Mouse (Mus musculus): ENCODE data around the gene Mrnip. TPM values are rescaled to one million over a fixed set of nuclear protein-coding genes. Genes with fewer than 3 reads are reported as not detected.

Gene Mrnip
- total RNA-seq, 2 experiments from 2014 or later, result 18.5 to 20.6 TPM

DNA sequence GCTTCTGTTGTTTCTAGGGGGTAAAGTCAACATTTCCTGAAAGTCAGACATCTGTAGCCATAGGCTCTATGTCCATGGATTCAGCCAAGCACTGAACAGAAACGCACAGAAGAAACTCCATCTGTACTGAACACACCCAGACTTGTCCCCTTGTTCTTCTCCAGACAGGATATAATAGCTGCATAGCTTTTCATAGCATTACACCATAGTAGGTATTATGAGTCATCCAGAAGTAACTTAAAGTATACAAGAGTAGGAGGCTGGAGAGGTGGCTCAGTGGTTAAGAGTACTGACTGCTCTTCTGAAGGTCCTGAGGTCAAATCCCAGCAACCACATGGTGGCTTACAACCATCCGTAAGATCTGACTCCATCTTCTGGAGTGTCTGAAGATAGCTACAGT, 18.5 kb upstream of the Mrnip start:
- intact Hi-C loops (cut with DNase I), result no loop called here
- DNase-seq (ENCODE audit: extremely low spot score in 1 of 2, low spot score in 2 of 2), result no peak

DNA sequence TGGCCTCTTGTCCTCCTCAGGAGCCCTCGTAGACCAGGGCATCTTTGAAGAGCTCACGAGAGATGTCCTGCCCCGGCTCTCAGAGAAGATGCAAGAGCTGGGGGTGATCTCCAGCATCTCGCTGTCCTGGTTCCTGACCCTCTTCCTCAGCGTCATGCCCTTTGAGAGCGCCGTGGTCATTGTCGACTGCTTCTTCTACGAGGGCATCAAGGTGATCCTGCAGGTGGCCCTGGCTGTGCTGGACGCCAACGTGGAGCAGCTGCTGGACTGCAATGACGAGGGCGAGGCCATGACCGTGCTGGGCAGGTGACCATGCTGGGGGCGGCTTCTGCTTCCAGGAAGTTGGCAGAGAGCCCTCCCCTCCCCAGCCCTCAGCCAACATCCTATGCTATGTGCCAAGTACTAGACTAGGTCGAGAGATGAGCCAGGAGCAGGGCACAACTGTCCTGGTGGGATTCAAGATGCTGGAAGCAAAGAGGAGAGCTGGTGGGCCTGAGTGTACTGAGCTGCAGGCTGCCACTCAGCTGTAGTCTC, 17.5 kb upstream of the Mrnip start:
- DNase-seq (ENCODE audit: extremely low spot score in 1 of 2, low spot score in 2 of 2), result peak in 1 of 2 experiments; percentile 36
- intact Hi-C loops (cut with DNase I), result no loop called here

DNA sequence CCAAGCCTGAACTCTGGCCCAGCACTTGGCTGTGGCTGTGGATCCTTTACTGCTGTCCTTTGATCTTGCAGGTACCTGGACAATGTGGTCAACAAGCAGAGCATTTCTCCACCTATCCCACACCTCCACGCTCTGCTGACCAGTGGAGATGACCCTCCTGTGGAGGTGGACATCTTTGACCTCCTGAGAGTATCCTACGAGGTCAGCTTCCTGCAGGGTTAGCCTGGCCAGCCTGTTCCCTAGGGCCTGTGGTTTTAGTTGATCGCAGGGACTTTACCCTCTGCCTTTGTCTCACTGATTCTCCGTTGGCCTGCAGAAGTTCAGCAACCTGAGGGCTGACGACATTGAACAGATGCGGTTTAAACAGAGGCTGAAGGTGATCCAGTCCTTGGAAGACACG, 15.9 kb upstream of the Mrnip start:
- intact Hi-C loops (cut with DNase I), result no loop called here
- DNase-seq (ENCODE audit: extremely low spot score in 1 of 2, low spot score in 2 of 2), result no peak

DNA sequence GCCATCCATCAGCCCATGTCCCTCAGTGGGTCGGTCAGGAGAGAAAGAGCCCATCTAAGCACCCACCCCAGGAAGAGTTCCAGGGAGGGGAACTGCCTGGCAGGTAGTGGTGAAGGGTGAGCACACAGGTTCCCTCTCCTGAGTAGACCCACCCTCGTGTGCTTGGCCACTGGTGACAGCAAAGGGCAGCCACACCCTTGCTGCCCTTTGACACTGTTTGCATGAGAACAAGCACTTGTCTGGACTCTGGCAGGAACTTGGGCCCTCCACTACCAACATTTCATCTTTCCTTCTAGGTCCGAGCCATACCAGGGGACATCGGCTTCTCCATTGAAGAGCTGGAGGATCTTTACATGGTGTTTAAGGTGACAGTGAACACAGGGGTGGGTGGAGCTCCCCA, 14.9 kb upstream of the Mrnip start:
- intact Hi-C loops (cut with DNase I), result no loop called here
- no peak for DNase-seq (ENCODE audit: extremely low spot score in 1 of 2, low spot score in 2 of 2)

DNA sequence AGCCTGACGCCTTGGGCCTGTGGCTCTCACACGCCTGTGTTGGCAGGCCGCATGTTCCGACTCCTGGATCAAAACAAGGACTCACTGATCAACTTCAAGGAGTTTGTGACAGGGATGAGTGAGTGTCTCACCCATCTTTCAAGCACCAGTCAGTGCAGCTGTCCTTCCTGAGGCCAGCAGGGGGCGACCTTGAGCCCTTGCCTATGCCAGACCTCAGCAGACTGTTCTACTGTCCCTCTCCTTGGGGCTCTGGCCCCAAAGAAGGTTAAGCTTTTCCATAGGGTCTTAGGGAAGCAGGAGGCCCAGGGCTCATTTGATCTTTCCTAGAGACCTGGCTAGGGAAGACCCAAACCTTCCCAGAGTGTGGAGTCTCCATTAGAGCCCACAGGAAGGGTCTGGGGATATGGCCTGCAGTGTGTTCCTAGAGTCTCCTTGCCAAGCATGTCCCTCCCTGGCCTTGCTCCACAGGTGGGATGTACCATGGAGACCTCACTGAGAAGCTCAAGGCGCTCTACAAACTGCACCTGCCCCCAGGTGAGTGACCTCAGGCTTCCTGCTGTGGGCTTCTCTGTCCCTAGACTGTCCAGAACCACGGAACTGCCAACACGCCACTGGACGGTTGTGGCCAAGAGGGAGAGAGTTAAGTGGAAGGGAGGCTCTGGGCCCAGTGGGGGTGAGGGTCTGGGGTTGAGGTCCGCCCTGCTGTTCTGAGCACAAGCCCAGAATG, 12.5 kb upstream of the Mrnip start:
- DNase-seq (ENCODE audit: extremely low spot score in 1 of 2, low spot score in 2 of 2), result peak in 1 of 2 experiments; percentile 70
- intact Hi-C loops (cut with DNase I), result no loop called here

DNA sequence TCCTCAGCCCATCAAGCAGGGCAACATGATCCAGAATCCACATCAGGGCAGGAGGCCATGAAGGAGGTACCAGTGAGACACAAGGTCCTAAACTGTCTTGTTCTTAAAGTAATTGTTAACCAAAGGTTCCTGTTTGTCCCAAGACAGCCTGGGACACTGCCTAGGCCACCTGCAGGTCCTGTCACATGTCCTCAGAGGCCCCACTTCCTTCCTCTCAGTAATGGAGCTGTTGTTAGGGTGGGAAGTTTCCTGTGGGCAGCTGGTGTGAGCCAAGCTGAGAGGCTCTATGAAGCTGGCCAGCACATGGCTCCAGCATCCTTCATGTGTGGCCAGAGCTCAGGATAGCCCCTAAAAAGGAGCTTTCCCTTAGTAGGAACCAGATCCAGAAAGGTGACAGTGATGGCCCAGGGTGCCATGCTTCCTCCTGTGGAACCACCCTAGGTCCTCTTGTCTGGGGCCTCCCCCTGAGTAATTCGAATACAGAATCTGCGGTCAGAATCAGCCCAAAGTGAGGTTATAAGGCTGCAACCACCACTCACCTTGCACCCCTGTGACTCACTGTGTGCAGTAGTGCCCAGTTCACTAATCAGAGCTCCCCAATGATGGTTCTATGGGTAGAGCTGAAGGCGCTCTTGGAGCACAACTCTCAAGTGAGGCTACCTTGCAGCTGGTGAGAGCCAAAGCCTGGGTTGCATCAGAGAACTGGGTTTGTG, 11.8 kb upstream of the Mrnip start:
- intact Hi-C loops (cut with DNase I), result no loop called here
- peak in 1 of 2 experiments; percentile 49 for DNase-seq (ENCODE audit: extremely low spot score in 1 of 2, low spot score in 2 of 2)

DNA sequence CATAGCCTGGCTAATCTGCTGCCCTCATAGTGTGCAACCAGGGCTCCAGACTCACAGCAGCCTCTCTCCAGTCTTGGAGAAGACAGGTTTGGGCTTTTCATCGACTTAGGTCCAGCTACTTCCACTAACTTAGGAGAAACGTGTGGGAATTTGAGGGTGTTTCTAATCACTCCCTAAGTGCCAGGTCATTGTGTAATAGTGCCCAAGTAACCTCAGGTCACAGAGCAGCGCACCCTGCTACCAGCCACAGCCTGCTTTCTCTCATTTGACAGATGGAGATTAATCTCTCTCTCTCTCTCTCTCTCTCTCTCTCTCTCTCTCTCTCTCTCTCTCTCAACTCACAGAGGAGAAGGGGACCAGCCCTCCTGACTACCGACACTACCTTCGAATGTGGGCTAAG, 5.9 kb upstream of the Mrnip start:
- no peak for DNase-seq (ENCODE audit: extremely low spot score in 1 of 2, low spot score in 2 of 2)
- intact Hi-C loops (cut with DNase I), result no loop called here

DNA sequence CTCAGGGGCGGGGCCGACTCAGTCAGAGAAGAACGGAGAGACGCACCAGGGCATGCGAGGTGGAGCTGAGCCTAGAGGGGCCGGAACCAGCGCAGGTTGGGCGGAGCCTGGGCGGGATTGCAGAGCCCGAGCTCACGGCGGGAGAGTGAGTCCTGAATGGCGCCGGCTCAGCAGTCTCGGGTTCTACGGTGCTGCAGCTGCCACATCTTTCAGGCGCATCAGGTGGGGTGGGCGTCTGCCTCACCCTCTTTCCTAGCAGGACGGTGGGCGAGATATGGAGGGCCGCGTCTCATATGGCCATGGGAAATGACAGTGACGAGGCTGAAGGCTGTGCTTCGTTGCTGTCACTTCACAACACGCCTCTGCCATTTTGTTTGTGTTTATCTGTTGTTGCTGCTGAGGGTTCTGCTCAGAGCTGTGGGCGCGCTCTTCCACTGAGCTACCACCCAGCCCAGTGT, 515 bp downstream of the Mrnip start:
- DNase-seq (ENCODE audit: extremely low spot score in 1 of 2, low spot score in 2 of 2), result peak; percentile 94 to 99
- intact Hi-C loops (cut with DNase I), result no loop called here

DNA sequence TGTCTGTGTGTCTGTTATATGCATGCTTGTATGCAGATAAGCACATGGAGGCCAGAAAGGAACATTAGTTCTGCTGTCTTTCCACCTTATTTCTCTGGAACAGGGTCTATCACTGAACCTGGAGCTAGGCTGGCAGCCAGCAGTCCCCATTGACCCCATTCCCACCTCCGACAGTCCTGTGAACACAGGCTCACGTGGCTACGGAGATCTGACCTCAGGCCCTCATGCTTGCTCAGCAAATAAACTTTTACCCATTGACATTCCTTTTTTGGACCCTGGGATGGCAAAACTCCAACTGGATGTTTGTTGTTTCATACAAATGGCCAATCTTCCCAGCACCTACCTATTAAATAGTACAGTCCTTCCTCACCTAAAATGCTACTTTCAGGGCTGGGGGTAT, 2.1 kb downstream of the Mrnip start:
- intact Hi-C loops (cut with DNase I), result no loop called here

DNA sequence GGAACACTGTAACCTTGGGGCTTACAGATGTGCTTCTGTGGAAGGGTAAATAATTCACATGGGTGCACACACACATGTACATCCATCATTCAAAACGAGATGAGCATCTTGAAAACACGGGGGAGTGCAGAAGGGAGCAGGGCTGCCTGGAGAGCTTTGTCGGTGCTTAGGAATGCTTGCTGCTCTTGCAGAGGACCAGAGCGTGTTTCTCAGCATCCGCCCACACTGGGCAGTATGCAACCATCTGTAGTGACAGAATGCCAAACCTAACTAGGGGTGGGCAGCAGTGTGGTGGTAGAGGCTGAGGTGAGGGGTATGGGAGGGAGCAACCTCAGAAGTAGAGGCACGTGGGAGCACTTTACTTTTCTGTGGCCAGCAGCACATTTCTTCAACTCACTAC, 2.9 kb downstream of the Mrnip start:
- intact Hi-C loops (cut with DNase I), result no loop called here
- peak in 1 of 2 experiments; percentile 22 for DNase-seq (ENCODE audit: extremely low spot score in 1 of 2, low spot score in 2 of 2)

More for the DNA sequence above, 2.1 kb downstream of the Mrnip start:
- no peak for DNase-seq (ENCODE audit: extremely low spot score in 1 of 2, low spot score in 2 of 2)

DNA sequence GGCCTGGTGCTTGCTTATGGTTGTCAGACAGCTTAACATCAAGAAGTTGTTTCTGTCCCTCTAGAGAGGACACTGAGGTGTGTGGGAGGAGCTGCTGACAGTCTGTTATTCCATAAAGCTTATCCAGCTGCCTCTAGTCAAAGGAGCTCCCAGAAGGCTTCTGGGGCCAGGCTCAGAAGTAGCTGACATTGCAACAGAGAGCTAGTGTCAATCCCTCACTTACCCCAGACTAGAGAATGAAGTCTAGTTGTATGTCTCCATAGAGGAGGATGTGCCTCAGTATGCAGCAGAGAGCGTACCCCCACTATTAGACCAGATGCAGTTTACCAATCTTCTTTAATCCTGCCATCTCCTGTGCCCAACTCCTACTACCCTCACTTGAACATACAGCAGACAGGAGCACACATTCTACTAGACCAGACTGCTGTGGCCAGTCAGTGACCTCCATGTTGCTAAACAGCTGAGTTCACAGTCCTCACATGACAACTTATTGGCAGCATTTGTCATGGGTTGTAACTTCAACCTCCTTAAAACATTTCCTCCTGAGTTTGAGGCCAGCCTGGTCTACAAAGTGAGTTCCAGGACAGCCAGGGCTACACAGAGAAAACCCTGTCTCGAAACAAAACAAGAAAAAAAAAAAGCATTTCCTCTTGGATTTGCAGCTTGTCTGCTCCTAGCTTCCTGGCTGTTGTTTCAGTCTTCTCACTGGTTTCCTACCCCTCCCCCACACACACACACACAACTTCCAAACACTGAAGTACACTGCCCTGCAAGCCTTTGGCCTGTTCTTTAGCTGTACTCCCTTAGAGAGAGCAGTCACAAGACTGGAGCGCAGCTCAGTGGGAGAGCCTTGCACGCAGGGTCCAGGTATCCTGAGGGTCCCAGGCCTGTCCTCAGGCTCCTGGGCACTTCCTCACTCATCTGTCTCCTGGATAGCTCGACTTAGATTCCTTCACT, 4.6 kb downstream of the Mrnip start:
- no peak for DNase-seq (ENCODE audit: extremely low spot score in 1 of 2, low spot score in 2 of 2)
- intact Hi-C loops (cut with DNase I), result no loop called here

DNA sequence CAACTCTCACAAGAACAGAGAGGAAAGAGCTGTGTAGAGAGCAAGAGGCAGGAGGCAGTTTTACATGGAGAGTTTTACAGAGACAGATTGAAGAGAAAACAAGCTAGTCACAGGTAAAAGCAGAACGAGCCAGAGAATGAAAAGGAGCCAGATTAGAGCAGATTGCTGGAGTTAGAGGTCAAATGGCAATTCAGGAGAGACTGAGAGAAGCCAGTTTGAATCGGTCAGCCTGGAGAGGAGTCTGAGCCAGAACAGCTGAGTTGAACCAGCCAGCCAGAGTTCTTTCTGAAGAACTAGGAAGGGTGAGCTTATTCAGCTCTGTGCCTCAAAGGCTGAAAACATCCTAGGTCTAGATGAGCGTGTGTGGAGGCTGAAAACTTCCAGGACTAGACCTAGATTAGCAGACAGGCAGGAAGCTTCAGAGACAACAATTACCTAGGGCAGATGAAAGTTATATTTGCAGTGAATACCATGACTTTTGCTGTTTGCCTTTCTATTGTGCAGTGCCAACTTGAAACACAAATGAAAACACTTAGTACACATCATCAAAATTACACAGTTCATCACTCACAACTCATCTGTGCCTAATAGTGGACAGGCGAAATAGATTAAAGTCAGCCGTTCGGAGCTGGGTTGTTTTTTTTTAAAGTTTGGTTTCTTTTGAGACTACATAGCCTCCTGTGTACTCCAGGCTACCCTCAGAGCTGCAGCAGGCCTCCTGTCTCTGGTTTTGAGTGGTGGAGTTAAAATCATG, 6.4 kb downstream of the Mrnip start:
- intact Hi-C loops (cut with DNase I), result no loop called here

DNA sequence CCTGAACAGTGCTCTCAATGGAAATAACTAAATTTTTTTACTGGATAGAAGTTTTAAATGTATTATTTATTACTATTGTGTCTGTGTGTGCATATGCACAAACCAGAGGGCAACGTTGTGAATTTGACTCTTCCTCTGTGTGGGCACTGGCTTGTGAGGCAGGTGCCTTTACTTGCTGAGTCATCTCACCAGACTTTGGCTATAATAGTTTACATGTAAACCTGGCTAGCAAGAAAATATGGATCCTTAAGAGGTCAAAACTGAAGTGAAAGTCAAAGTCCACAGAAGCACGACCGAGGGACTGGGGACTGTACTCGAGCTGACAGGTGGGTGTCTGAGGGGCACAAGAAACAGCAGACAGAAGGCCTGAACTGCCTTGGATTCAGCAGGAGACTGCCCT, 8.5 kb downstream of the Mrnip start:
- intact Hi-C loops (cut with DNase I), result no loop called here
- no peak for DNase-seq (ENCODE audit: extremely low spot score in 1 of 2, low spot score in 2 of 2)

More for the DNA sequence above, 6.4 kb downstream of the Mrnip start:
- no peak for DNase-seq (ENCODE audit: extremely low spot score in 1 of 2, low spot score in 2 of 2)

DNA sequence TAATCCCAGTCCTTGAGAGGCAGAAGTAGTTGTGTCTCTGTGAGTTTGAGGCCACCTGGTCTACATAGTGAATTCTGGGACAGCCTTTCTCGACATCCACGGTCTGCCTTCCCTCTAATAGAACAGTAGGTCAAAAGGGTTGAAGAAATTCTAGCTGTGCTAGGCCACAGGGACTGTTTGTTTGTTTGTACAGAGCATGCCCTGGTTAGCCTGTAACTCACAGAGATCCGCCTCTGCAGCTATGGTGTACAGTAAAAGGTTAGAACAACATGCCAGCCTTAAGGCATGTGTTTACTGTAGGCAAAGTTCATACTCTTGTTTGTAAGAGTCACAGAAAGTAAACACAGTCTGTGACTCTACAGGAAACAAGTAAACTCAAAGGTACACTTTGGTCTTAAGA, 10.5 kb downstream of the Mrnip start:
- intact Hi-C loops (cut with DNase I), result no loop called here

DNA sequence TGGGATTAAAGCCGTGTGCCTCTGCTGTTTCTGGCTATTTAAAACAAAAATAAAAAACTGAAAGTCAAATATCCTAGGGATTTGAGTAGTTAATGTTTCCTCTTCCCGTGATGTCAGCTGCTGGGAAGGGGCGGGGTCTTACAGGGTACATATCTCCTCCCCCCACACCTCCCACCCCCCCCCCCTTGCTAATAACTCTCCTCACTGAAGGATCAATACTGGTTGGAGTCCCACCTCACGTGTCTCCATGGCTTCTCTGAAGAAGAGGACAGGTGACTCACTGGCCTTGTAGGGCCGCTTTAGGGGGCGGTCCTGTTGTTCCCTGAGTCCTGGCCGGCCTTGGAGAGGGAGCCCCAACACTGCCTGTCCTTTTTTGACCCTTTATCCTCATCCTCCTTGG, 14.4 kb downstream of the Mrnip start:
- no peak for DNase-seq (ENCODE audit: extremely low spot score in 1 of 2, low spot score in 2 of 2)
- intact Hi-C loops (cut with DNase I), result no loop called here

More for the DNA sequence above, 10.5 kb downstream of the Mrnip start:
- no peak for DNase-seq (ENCODE audit: extremely low spot score in 1 of 2, low spot score in 2 of 2)

DNA sequence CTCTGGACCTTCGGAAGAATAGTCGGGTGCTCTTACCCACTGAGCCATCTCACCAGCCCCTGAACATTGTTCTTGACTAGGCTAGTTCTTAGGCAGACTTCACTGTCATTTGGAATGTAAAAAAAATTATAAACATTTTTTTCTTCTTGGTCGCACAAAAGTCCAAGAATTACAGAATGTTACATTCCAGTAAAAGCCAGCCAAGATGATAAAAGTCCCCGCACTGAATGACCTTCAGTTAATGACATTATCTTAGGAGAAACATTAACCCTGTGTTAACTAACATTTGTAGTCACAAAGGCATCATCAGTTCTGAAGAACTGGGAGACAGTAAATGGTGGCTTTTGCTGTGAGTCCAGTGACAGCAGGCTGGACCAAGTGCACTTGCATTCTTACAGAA, 16.1 kb downstream of the Mrnip start:
- no peak for DNase-seq (ENCODE audit: extremely low spot score in 1 of 2, low spot score in 2 of 2)
- intact Hi-C loops (cut with DNase I), result no loop called here

DNA sequence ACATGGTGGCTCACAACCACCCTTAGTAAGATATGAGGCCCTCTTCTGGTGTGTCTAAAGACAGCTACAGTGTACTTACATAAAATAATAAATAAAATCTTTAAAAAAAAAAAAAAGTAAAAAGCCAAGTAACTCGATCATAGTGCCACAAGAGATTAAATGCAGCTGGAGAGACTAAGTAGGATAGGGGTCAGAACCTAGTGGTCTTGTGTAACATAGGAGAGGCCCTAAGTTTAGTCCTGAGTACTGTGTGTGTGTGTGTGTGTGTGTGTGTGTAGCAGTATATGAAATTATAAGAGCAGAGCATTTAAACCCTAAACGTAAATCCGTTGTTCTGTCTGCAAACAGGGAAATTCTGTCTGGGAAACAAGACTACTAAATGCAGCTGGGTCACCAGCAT, 18.0 kb downstream of the Mrnip start:
- DNase-seq (ENCODE audit: extremely low spot score in 1 of 2, low spot score in 2 of 2), result no peak
- intact Hi-C loops (cut with DNase I), result no loop called here

DNA sequence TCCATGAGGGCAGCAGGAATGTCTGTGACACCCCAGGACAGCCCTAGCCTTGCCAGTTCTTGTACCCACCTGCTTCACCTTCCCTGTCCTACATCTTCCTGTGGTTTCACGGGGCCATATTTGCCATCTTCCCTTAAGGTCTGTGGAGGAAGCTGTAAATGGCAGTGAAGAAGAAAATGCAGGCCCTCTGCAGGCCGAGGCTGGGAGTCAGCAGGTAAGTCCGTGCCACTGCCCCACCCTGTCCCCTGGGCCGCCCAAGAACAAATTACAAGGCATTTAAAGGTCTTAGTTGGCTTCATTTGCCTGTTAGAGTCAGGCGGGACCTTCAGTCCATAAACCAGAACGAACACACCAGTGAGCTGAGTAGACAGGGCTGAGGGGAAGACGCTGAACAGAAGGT, 19.8 kb downstream of the Mrnip start:
- intact Hi-C loops (cut with DNase I), result no loop called here
- DNase-seq (ENCODE audit: extremely low spot score in 1 of 2, low spot score in 2 of 2), result no peak
